Mouse (Mus musculus) sigmoid colon, adult 10 weeks (tissue): ENCODE results near the gene 4930438A08Rik. TPM values are rescaled to one million over a fixed set of nuclear protein-coding genes. Genes with fewer than 3 reads are reported as not detected.

Experiments
- polyA plus RNA-seq: library from polyadenylated mRNA; stranded (reverse); fragments of 350-450 nt; fragmentation: Illumina TruSeq; extraction: RNeasy Lipid Tissue Mini Kit (QIAGEN cat#74804); gene quantifications from one replicate; pipeline ENCODE4 v1.2.3, GENCODE M21; 2014; ENCODE audit warnings: low read depth, low replicate concordance

Gene 4930438A08Rik
- polyA plus RNA-seq, result not detected

GRCm38 (mm10) chr11:58274572-58274971, at the start of gene 4930438A08Rik:
4930438A08Rik (plus strand) TSS chr11:58274799.

GRCm38 (mm10) chr11:58306860-58307308, 32.3 kb downstream of the 4930438A08Rik start, which contains the start of gene Zfp692:
Zfp692 (plus strand) TSS chr11:58307069.

GRCm38 (mm10) chr11:58330276-58331148, 55.9 kb downstream of the 4930438A08Rik start, which contains the start of the genes Zfp672 and Sh3bp5l:
Zfp672 (minus strand) TSS chr11:58330339.
Sh3bp5l (plus strand) TSS chr11:58330724.

Other genes with a start within 250 kb of the 4930438A08Rik start
- gene Gm12248, start 181.7 kb upstream of the 4930438A08Rik start, polyA plus RNA-seq, result not detected
- gene Cnot8, start 170.6 kb upstream of the 4930438A08Rik start, polyA plus RNA-seq, result 26.2 TPM
- gene Gemin5, start 106.3 kb upstream of the 4930438A08Rik start, polyA plus RNA-seq, result 3.5 TPM
- gene Mrpl22, start 103.1 kb upstream of the 4930438A08Rik start, polyA plus RNA-seq, result 27.6 TPM
- 19.7 TPM for gene Igtp, start 75.2 kb upstream of the 4930438A08Rik start, polyA plus RNA-seq
- 35.9 TPM for gene Irgm2, start 75.2 kb upstream of the 4930438A08Rik start, polyA plus RNA-seq
- 2.9 TPM for gene Zfp692, start 32.3 kb downstream of the 4930438A08Rik start, polyA plus RNA-seq
- gene Zfp672, start 55.5 kb downstream of the 4930438A08Rik start, polyA plus RNA-seq, result 75.1 TPM
- 1.0 TPM for gene Sh3bp5l, start 55.9 kb downstream of the 4930438A08Rik start, polyA plus RNA-seq
- gene Lypd8, start 104.2 kb downstream of the 4930438A08Rik start, polyA plus RNA-seq, result 5,512 TPM
- gene 1810065E05Rik, start 146.3 kb downstream of the 4930438A08Rik start, polyA plus RNA-seq, result 220 TPM
- not detected for gene Gm12253, start 157.8 kb downstream of the 4930438A08Rik start, polyA plus RNA-seq
- gene Lypd9, start 178.1 kb downstream of the 4930438A08Rik start, polyA plus RNA-seq, result not detected
- not detected for gene Olfr30, start 187.5 kb downstream of the 4930438A08Rik start, polyA plus RNA-seq
- gene Olfr332, start 217.8 kb downstream of the 4930438A08Rik start, polyA plus RNA-seq, result 0.13 TPM
- gene Olfr331, start 227.8 kb downstream of the 4930438A08Rik start, polyA plus RNA-seq, result not detected